Mouse (Mus musculus) liver, postnatal 0 days (tissue): ENCODE results near the gene Cyp2t4.

ENCODE experiments used
- CTCF ChIP-seq: sonication (generic); IDR thresholded peaks from 2 replicates; pipeline ENCODE4 v1.5.1; 2016; ENCODE audit warnings: antibody characterized with exemption, low read depth
- EP300 ChIP-seq: IDR thresholded peaks from 2 replicates; pipeline ENCODE4 v1.6.1; 2016; ENCODE audit warnings: antibody characterized with exemption, low read depth, mild to moderate bottlenecking

DNA sequence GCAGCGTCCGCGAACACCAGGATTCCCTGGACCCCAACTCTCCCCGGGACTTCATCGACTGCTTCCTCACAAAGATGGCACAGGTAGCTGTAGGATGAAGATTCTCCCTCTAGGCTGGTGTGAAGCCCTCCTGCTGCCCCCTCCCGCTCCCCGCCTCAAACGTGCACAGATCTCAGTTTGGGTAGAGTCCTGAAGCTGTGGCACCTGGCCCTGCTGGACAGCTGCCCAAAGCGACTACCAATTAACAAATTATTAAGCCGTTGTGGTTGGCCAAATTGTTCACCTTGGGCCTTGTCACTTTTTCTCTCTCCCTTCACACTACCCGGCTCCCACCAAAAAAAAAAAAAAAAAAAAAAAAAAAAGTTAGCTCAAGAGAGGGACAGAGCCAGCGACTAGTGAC, 23.7 kb upstream of the Cyp2t4 start:
- TF ChIP-seq CTCF (no peak), EP300 (no peak)
